26 mouse cellular contexts compared by ENCODE assay signal in the genomic region with DNA sequence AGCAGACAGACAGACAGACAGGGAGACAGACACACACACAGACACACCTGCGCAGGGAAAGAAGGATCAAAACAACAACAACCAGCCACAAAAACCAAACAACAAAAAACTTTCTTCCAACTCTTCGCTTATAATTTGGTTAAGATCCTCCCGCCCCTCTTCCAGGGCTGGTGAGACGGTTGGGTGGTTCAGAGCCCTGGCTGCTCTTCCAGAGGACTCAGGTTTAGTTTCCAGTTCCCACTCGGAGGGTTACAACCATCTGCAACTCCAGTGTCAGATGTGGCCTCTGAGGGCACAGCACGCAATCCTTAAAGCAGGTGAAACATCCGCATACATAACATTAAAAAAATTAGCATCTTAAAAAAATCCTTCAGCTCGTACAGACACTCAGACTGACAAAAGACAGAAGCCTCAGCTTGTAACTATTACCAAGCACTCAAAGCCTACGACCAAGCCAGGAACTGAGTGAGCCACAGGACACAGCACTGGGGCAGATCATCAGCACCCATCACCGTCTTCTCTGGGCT. TPM values are rescaled to one million over a fixed set of nuclear protein-coding genes. Genes with fewer than 3 reads are reported as not detected.
DNase-seq lines count a peak whose midpoint lies in the region; TF ChIP-seq lines count a peak whose summit lies in the region.
"Had no signal": no experiment of that assay in that cellular context is flagged by ENCODE, and none has a peak within 500 bp of the region (broad histone marks: within the 10 kb centered on the region; RNA-seq: fewer than 3 reads in every experiment).

No protein-coding gene starts in this region.

- H3K9me3 ChIP-seq in heart, embryonic 10.5 days, result no peaks in the 10 kb centered on the region
- no peaks in the 10 kb centered on the region for H3K9me3 ChIP-seq in E14TG2a.4 (ENCODE audit: low read length)
- no peaks in the 10 kb centered on the region for H3K9me3 ChIP-seq in ES-E14 (ENCODE audit: control insufficient read depth, insufficient read depth, low read depth, low read length)
- H3K9me3 ChIP-seq: heart, embryonic 15.5 days; limb, embryonic 12.5 days; midbrain, embryonic 13.5 days; neural tube, embryonic 15.5 days had no signal

- 78% methylated on average over 10 of the region's 10 CpGs for WGBS in heart, embryonic 10.5 days

- in situ Hi-C loops in ES-E14 (cut with MboI; ENCODE audit: low sequenced_read_pairs in 2 of 2, unreplicated experiment in 2 of 2), result no loop called here

- no peak for DNase-seq in heart, embryonic 10.5 days (ENCODE audit: low spot score)
- no peak for DNase-seq in heart, adult 9 months (ENCODE audit: low spot score in 2 of 2)
- DNase-seq in ES-E14 (ENCODE audit: low read depth, low spot score), result no peak
- peak; percentile 39 to 63 for DNase-seq in kidney, postnatal 25 days
- no peak for DNase-seq in neural tube, embryonic 10.5 days (ENCODE audit: extremely low spot score, low spot score)
- DNase-seq in ovary, postnatal 14 days (ENCODE audit: low spot score), result no peak
- no peak for DNase-seq in frontal cortex, postnatal 25 days (ENCODE audit: low spot score in 2 of 2)
- DNase-seq: adrenal gland, postnatal 10 days; cerebellum, adult 2 months; gastrocnemius, postnatal 36 days; retina, postnatal 1 day; right cerebral cortex, postnatal 4 days; thymus, postnatal 4 days had no signal

- no peaks in the 10 kb centered on the region for H3K27me3 ChIP-seq in heart, embryonic 10.5 days (ENCODE audit: insufficient read depth, poor library complexity, severe bottlenecking)
- no peaks in the 10 kb centered on the region for H3K27me3 ChIP-seq in E14TG2a.4 (ENCODE audit: insufficient read depth, low read length)
- H3K27me3 ChIP-seq: heart, embryonic 15.5 days; limb, embryonic 12.5 days; midbrain, embryonic 13.5 days; neural tube, embryonic 15.5 days had no signal

- peaks cover 61% of the 10 kb centered on the region for H3K4me1 ChIP-seq in heart, embryonic 10.5 days
- H3K4me1 ChIP-seq in E14TG2a.4 (replicated peaks; ENCODE audit: low read depth, low read length) (peaks cover 91% of the 10 kb centered on the region), ES-E14 (ENCODE audit: control insufficient read depth in 2 of 2, insufficient read depth in 2 of 2, low read length in 2 of 2, poor library complexity in 1 of 2) (peaks cover 11 to 36% of the 10 kb centered on the region in 2 experiments; a peak in 3 of 4 replicates)

- no peak overlapping the region for H3K4me3 ChIP-seq in heart, embryonic 10.5 days
- H3K4me3 ChIP-seq in E14TG2a.4 (replicated peaks; ENCODE audit: low read length) (0 out of 2 replicates have a peak overlapping the region, but pooled peaks have one; percentile 59), ES-E14 (ENCODE audit: insufficient read depth in 1 of 2, low read depth in 1 of 2, low read length in 2 of 2, poor library complexity in 1 of 2, severe bottlenecking in 1 of 2) (no peak overlapping the region)
- H3K4me3 ChIP-seq: heart, embryonic 15.5 days; left cerebral cortex, adult 2 months; limb, embryonic 12.5 days; midbrain, embryonic 13.5 days; neural tube, embryonic 15.5 days had no signal

- no peak for TF ChIP-seq CTCF in E14TG2a.4 (conservative IDR thresholded peaks at IDR 0.05; ENCODE audit: low read length)

- H3K9ac ChIP-seq in ES-E14 (ENCODE audit: insufficient read depth, low read depth, low read length, poor library complexity, severe bottlenecking), result no peak overlapping the region
- H3K9ac ChIP-seq: heart, embryonic 15.5 days; limb, embryonic 12.5 days; midbrain, embryonic 13.5 days; neural tube, embryonic 15.5 days had no signal

- peak overlapping the region; percentile 30; the same call in 1 of the 2 replicates for H3K27ac ChIP-seq in heart, embryonic 10.5 days
- no peak overlapping the region for H3K27ac ChIP-seq in ES-E14 (ENCODE audit: insufficient read depth, low read depth, low read length, poor library complexity, severe bottlenecking)
- H3K27ac ChIP-seq: left cerebral cortex, adult 2 months; limb, embryonic 12.5 days; neural tube, embryonic 15.5 days had no signal

- peaks cover 37% of the 10 kb centered on the region for H3K36me3 ChIP-seq in heart, embryonic 10.5 days
- H3K36me3 ChIP-seq in E14TG2a.4 (ENCODE audit: insufficient read depth, low read length) (peaks cover 22% of the 10 kb centered on the region), ES-E14 (ENCODE audit: control insufficient read depth, insufficient read depth, low read length, poor library complexity, severe bottlenecking) (peaks cover 2% of the 10 kb centered on the region; the same call in 1 of the 2 replicates)

TF ChIP-seq in ES-E14, 5 proteins besides CTCF, POLR2A, EP300 and RAD21:
- TF ChIP-seq ZNF384 (IDR thresholded peaks at IDR 0.05; ENCODE audit: low read depth, low read length) (peak; percentile 41; the same call in 1 of the 2 replicates), MAFK (IDR thresholded peaks at IDR 0.05; ENCODE audit: insufficient read depth, low read depth, low read length) (no peak)

RNA-seq across cellular contexts. Expression of a gene that starts 22.2 kb away (rescaled TPM):
- polyA plus RNA-seq in heart, embryonic 10.5 days (2016; fragmentation: Nextera tagmentation; extraction: Ambion mirVana), result 16.7 and 18.3 TPM in 2 replicates
- 11.8 and 13.4 TPM in 2 replicates for total RNA-seq in ES-E14 (2012; rRNA removed)

RNA-seq across cellular contexts. Expression of a gene that starts 32.0 kb away (rescaled TPM):
- not detected in 2 replicates for polyA plus RNA-seq in heart, embryonic 10.5 days (2016; fragmentation: Nextera tagmentation; extraction: Ambion mirVana)
- total RNA-seq in ES-E14 (2012; rRNA removed), result 0.16 and 0.18 TPM in 2 replicates
- total RNA-seq: adrenal gland, postnatal 10 days; gastrocnemius, postnatal 36 days; left cerebral cortex, adult 2 months; megakaryocyte progenitor cell, adult 5-6 weeks; MEL had no signal
- polyA plus RNA-seq: C2C12; embryonic facial prominence, embryonic 11.5 days; heart, embryonic 15.5 days; hindbrain, embryonic 11.5 days; inflammation-experienced regulatory T-cells, adult 6 months; limb, embryonic 12.5 days; lung, postnatal 0 days; midbrain, embryonic 13.5 days; neural tube, embryonic 15.5 days had no signal

Comparison
In these comparisons a context has a peak if more than half of its experiments do, and no peak if none do; other contexts are left out.
1. DNase-seq: peak in kidney, postnatal 25 days (2 of 2); none in heart, embryonic 10.5 days (single experiment), heart, adult 9 months (0 of 2), ES-E14 (single experiment), neural tube, embryonic 10.5 days (single experiment), ovary, postnatal 14 days (single experiment) and frontal cortex, postnatal 25 days (0 of 2).